Mouse (Mus musculus) gastrocnemius, adult 2 months (tissue): ENCODE measurements around the gene Exoc2. TPM values are rescaled to one million over a fixed set of nuclear protein-coding genes. Genes with fewer than 3 reads are reported as not detected.

ENCODE experiments used
- DNase-seq: peaks from one replicate; pipeline ENCODE4 v3.0.0; 2022
- H3K27ac ChIP-seq: fragments of 200-600 bp; 2 replicates; pipeline ENCODE4 v1.8.1; 2022; ENCODE audit warnings: mild to moderate bottlenecking
- H3K4me3 ChIP-seq: fragments of 200-600 bp; 2 replicates; pipeline ENCODE4 v1.8.1; 2022; ENCODE audit warnings: mild to moderate bottlenecking, moderate library complexity
- CTCF ChIP-seq: fragments of 200-600 bp; IDR thresholded peaks from 2 replicates; pipeline ENCODE4 v1.8.1; 2022; ENCODE audit warnings: antibody characterized with exemption, mild to moderate bottlenecking, moderate library complexity
- intact Hi-C: fragments of 180-260 bp; cut with DNase I; formaldehyde crosslinking; loops from one replicate; pipeline ENCODE4 v1.15.1; 2025
- total RNA-seq, 2 experiments: library from RNA; stranded (reverse); gene quantifications; 2 replicates each; pipeline ENCODE4 v1.2.3; 2021

Gene Exoc2
- total RNA-seq, 2 experiments from 2014 or later, result 14.2 to 15.1 TPM

DNA sequence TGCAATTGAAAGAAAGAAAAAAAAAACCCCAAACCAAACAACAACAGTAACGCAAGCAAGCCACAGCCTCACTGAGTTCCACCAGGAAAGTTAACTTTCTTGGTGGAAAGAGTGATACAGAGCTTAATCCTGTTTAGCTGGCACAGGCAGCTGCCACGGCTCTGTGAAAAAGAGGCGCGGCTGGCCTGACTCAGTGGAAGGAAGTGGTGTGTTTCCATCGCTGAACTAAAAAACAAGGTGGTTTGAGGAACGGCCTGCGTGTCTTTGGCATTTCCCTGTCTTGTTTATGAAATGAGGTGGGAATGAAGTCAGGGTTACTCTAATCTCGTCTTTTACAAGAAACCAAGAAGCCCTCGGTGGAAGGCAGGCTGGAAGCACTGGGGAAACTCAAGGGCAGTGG is 181.6 kb downstream of the Exoc2 start:
- Histone ChIP-seq H3K4me3 (no peak overlapping the region), H3K27ac (peak overlapping the region; percentile 38)
- no peak for DNase-seq
- TF ChIP-seq CTCF, result no peak
- intact Hi-C loops, result no loop called here

- Histone ChIP-seq H3K4me3 (no peak overlapping the region), H3K27ac (no peak overlapping the region; the same call in 1 of the 2 replicates)
- intact Hi-C loops, result no loop called here
- peak; percentile 46 for DNase-seq
- TF ChIP-seq CTCF, result no peak
Observed at GRCm38 (mm10) chr13:30790016-30790415, 183.9 kb downstream of the Exoc2 start.

DNA sequence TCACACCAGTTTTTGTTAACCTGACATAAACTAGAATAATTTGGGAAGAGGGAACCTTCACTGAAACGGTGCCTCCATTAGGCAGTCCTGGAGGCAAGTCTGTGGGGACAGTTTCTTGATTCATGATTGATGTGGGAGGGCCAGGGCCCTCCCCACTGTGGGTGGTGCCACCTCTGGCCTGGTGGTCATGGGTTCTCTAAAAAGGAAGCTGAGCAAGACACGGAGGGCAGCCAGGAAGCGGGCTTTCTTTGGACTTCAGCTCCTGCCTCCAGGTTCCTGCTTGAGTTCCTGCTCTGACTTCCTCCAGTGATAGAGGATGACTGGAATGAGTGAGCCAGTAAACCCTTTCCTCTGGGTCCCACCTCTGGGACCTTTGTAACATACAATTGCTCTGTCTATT is 185.5 kb downstream of the Exoc2 start:
- intact Hi-C loops, result no loop called here
- H3K4me3 ChIP-seq, result no peak overlapping the region
- TF ChIP-seq CTCF, result no peak
- H3K27ac ChIP-seq, result no peak overlapping the region
- no peak for DNase-seq

DNA sequence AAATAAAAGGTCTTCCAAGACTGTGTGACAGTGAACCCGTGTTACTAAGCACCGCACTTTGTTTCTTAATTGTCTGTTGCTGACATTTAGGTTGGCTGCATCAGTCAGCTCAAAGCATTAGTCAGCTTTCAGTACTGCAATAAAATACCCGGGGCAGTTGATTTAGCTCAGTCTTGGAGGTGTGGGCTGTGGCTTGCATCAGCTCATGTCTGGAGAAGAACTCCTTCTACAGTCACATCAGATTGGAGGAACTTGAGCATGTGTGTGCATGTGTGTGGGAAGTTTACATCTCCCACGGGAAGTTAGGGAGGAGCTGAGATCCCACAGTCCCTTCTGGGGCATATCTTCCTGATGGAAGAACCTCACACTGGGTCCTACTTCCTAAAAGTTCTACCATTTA is 185.9 kb downstream of the Exoc2 start:
- DNase-seq, result no peak
- H3K27ac ChIP-seq, result no peak overlapping the region
- intact Hi-C loops, result no loop called here
- no peak for TF ChIP-seq CTCF
- H3K4me3 ChIP-seq, result no peak overlapping the region

GRCm38 (mm10) chr13:30787556-30787955 is 186.3 kb downstream of the Exoc2 start:
- TF ChIP-seq CTCF, result no peak
- H3K4me3 ChIP-seq, result no peak overlapping the region
- no peak overlapping the region for H3K27ac ChIP-seq
- no peak for DNase-seq
- intact Hi-C loops, result no loop called here

DNA sequence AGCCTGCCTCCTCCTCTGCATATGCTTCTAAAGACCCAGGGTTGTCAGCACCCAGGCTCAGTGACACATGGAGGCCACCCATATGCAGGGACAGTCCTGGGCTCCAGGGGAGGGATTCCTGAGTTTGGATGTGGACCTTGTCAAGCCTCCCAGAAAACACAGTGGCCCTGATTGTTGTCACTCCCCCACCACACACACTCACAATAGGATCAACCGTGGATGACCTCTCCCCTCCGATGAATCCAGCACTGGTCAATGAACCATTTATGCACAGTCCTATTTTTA is 186.9 kb downstream of the Exoc2 start:
- Histone ChIP-seq H3K4me3 (no peak overlapping the region), H3K27ac (no peak overlapping the region)
- intact Hi-C loops, result no loop called here
- no peak for DNase-seq
- no peak for TF ChIP-seq CTCF

- no peak for DNase-seq
Observed at GRCm38 (mm10) chr13:30786235-30787035, 187.5 kb downstream of the Exoc2 start.

GRCm38 (mm10) chr13:30785423-30786040 is 188.4 kb downstream of the Exoc2 start:
- no peak for TF ChIP-seq CTCF
- Histone ChIP-seq H3K4me3 (no peak overlapping the region), H3K27ac (peak overlapping the region; percentile 46)
- DNase-seq, result peak; percentile 52
- intact Hi-C loops, result no loop called here

More at GRCm38 (mm10) chr13:30786235-30787035, 187.5 kb downstream of the Exoc2 start:
- Histone ChIP-seq H3K4me3 (no peak overlapping the region), H3K27ac (no peak overlapping the region)
- intact Hi-C loops, result no loop called here
- TF ChIP-seq CTCF, result no peak

DNA sequence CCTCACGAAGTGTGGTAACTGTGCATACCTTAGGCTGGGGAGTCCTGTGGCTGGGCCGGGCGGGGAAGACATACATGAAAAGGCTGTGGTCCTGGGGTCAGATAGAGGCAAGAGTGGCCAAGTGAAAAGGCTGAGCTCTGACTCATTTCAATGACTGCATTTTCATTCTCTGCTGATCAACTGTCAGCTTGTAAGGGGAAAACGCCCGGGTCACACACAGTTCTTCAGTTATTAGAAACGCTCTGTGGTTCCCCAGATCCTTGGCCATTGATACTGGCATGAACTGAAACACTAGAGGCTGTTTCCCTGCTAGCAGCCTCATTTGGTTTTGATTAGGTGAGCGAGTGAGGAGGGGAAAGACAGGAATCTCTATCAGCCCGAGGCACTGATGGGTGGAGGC is 191.5 kb downstream of the Exoc2 start:
- intact Hi-C loops, result no loop called here
- DNase-seq, result no peak
- peak overlapping the region; percentile 57 for H3K27ac ChIP-seq
- TF ChIP-seq CTCF, result no peak
- H3K4me3 ChIP-seq, result no peak overlapping the region

DNA sequence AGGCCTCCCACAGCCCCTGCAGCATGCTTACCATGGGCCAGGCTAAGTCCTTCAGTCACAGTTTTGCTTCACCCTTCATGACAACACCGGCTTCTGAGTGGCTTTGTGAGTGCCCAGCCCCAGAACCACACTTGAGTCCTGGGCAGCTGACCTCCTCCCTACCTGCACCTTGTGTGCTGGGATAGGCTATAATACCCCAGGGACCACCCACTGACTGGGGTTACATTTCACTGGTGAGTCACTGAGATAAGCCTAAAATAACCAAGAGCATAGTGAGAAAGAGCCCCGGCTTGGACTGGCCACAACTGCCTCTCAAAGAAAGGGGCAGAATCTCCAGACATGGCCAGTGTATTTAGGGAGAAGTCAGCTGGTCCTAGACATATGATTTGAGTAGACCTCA is 192.0 kb downstream of the Exoc2 start:
- intact Hi-C loops, result no loop called here
- no peak for DNase-seq
- TF ChIP-seq CTCF, result no peak
- H3K27ac ChIP-seq, result peak overlapping the region; percentile 57
- H3K4me3 ChIP-seq, result no peak overlapping the region

- DNase-seq, result no peak
- intact Hi-C loops, result no loop called here
- Histone ChIP-seq H3K4me3 (no peak overlapping the region), H3K27ac (no peak overlapping the region)
- TF ChIP-seq CTCF, result no peak
Observed at GRCm38 (mm10) chr13:30777678-30778179, 196.2 kb downstream of the Exoc2 start.

GRCm38 (mm10) chr13:30776021-30776420 is 197.9 kb downstream of the Exoc2 start:
- H3K27ac ChIP-seq, result no peak overlapping the region
- no peak for TF ChIP-seq CTCF
- H3K4me3 ChIP-seq, result no peak overlapping the region
- no peak for DNase-seq
- intact Hi-C loops, result no loop called here

DNA sequence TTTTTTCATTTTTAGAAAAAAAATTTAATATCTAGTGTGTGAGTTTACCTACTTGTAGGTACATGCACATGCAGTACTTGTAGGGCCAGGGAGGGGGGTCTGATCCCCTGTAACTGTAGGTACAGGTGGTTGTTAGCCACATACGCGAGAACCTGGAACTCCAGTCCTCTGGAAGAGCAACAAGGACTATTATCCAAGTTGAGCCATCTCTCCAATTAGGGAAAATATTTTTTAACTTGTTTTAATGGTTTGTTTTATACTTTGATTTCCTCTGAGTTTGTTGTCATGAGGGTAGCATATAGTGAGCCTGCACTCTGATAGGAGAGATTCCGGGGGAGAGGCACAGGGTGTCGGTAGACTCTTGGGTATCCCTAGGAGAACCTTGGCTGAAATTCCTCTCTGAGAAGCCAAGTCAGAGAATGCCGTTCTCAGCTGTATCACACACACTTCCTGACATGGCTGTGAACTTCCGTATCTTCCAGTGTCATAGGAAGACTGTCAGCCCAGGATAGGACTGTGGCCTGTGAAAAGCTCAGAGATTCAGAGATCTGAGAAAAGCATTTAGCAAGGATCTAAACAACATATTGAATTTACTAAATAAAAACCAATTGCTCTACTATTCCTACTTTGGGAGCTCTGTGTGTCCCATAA is 206.3 kb downstream of the Exoc2 start:
- TF ChIP-seq CTCF, result peak; percentile 5; the same call in 1 of the 2 replicates
- intact Hi-C loops, result no loop called here
- H3K4me3 ChIP-seq, result no peak overlapping the region
- no peak for DNase-seq
- H3K27ac ChIP-seq, result peak overlapping the region; percentile 46; the same call in 1 of the 2 replicates
